Mouse (Mus musculus) mouse embryonic stem cell (cell line): ENCODE measurements at regions not wholly inside any gene's neighbourhood (a gene's known extent, or its start where the extent isn't known, plus 50 kb on each side); places are given as distances from the start of the nearest gene placed in this dataset.

Experiments used
- in situ Hi-C, 2 experiments: fragments of 300-500 bp; cut with MboI; formaldehyde crosslinking; loops; 1 replicate in 1 of 2; 3 replicates in 1 of 2; pipeline ENCODE4 v1.14.3; 2019 to 2020; ENCODE audit warnings: low sequenced_read_pairs in 2 of 2, low pct_unique_long_range_greater_than_20kb in 1 of 2, mixed read lengths in 1 of 2; ENCODE audit not compliant: unreplicated experiment in 1 of 2

GRCm38 (mm10) chr6:84514623-84515022, 79.1 kb downstream of the Cyp26b1 start:
- in situ Hi-C loops: no loop called here

- in situ Hi-C loops: no loop called here
Measured at GRCm38 (mm10) chr6:84508598-84508997, 85.1 kb downstream of the Cyp26b1 start.

- in situ Hi-C loops: no loop called here
Measured at GRCm38 (mm10) chr6:84506675-84507074, 87.0 kb downstream of the Cyp26b1 start.

- in situ Hi-C loops: no loop called here
Measured at GRCm38 (mm10) chr6:84500255-84500886, 93.3 kb downstream of the Cyp26b1 start.

DNA sequence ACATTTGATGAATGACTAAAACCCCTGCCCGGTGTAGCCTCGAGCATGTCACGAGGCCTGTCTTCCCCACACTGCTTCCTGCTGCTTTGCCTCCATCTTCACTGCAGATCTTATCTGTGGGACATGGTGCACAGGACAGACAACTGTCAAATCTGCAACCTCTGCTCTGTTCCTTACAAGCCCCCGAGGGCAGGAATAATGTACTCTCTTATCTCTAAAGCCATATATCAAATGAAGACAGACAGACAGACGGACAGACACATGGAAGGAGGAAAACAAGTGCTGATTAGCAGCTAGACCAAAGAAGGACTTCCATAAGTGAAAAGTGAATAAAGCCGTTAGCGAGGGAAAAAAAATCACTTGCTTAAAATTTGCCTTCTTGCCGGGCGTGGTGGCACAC, 95.6 kb downstream of the Cyp26b1 start:
- in situ Hi-C loops: no loop called here

GRCm38 (mm10) chr6:84493676-84494075, 100.0 kb downstream of the Cyp26b1 start:
- in situ Hi-C loops: no loop called here

GRCm38 (mm10) chr6:84493169-84493568, 100.5 kb downstream of the Cyp26b1 start:
- in situ Hi-C loops: no loop called here

DNA sequence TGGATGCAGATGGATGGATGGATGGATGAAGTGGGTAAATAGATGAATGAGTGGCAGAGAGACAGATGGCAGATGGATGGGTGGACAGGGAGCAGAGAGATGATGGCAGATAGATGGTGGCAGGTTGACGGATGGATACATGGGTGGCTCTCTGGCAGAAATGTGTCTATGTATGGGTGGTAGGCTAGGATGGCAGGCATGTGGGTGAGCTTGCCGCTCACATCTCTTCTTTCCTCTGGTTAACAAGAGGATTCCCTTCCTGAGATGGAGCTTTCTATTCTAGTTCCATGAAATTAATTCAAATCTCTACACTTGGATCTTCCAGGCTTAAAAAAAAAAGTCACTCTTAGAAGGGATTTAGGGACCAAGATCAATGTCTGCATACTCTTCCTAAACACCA, 101.1 kb downstream of the Cyp26b1 start:
- in situ Hi-C loops: no loop called here

- in situ Hi-C loops: no loop called here
Measured at GRCm38 (mm10) chr6:84491106-84491505, 102.6 kb downstream of the Cyp26b1 start.

GRCm38 (mm10) chr6:84481205-84481604, 112.5 kb downstream of the Cyp26b1 start:
- in situ Hi-C loops: no loop called here

DNA sequence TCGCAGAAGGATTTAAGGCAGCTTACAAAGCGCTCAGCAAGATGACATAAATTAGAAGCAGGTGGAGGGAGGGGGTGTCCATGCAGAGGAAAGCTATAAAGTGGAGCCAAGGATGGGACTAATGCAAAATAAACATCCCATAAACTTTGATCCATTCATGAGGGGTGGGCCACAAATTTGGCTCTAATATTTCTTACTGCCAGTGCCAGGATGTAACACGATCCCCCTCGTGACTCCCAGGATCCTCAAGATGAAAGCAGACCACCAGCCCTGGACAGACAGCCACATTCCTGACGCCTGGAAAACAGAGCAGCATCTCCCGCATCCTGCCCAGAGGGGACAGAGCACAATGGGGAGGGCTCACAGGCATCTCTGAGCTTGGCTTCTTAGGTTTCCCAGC, 116.6 kb downstream of the Cyp26b1 start:
- in situ Hi-C loops: no loop called here

GRCm38 (mm10) chr6:84476466-84476865, 117.2 kb downstream of the Cyp26b1 start:
- in situ Hi-C loops: no loop called here

DNA sequence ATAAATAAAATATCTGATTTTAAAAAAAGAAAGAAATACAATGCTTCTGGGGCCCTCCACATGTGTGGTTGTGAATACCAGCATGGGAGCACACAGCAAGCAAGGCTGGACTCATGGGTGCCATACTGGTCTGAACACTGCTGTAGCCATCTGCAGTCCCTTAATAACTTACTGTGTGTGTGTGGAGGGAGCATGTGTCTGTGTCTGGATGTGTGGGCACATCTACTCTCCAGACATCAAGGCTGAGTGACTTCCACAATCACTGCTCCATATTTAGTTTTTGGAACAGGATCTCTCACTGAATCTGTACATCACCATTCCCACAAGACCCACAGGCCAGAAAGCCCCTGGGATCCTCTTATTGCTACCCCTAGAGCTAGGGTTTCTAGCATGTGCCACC, 118.9 kb downstream of the Cyp26b1 start:
- in situ Hi-C loops: no loop called here

- in situ Hi-C loops: no loop called here
Measured at GRCm38 (mm10) chr6:84473171-84473570, 120.5 kb downstream of the Cyp26b1 start.

GRCm38 (mm10) chr6:84472287-84472686, 121.4 kb downstream of the Cyp26b1 start:
- in situ Hi-C loops: no loop called here

GRCm38 (mm10) chr6:84467319-84467718, 126.4 kb downstream of the Cyp26b1 start:
- in situ Hi-C loops: no loop called here

DNA sequence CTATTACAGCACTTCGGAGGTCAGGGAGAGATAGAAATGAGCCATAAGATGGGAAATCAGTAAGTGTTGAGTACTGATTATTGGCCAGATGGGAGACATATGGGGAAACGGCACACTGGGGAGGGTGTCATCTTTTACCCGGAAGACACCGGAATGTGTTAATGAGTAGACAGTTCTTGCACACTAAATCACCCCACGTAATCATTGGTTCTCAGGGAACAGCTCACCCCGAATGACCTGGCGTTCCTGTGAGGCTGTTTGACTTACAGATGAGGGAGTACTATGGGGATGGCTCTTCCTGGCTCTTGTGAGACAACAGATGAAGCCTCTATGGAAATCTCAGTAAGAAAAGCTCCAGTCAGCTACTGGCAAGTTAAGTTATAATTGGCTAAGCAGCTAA, 127.5 kb downstream of the Cyp26b1 start:
- in situ Hi-C loops: no loop called here

- in situ Hi-C loops: no loop called here
Measured at GRCm38 (mm10) chr6:84465596-84465995, 128.1 kb downstream of the Cyp26b1 start.

- in situ Hi-C loops: no loop called here
Measured at GRCm38 (mm10) chr6:84463592-84464367, 129.9 kb downstream of the Cyp26b1 start.

DNA sequence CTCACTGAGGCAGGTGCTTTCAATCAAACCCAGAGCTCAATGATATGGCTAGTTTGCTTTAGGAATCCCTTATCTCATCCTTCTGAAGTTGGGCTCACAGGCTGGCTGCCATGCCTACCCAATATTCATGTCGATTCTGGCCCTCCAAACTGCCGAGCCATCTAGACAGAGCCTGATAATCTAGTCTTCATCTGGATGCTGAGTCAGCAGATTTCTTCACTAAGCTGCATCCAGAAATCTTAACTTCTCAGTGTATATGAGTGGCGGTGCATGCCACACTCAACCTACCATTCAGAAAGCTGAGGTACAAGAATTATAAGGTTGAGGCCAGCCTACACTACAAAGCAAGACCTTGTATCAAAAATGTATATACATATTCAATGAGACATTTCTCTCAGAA, 136.9 kb downstream of the Cyp26b1 start:
- in situ Hi-C loops: no loop called here
